Mouse (Mus musculus) kidney, embryonic 14.5 days (tissue): ENCODE data around the gene Hmga1. TPM values are rescaled to one million over a fixed set of nuclear protein-coding genes. Genes with fewer than 3 reads are reported as not detected.

Experiments
- ATAC-seq: fragments of 200-750 bp; cut with Nextera tagmentation; 2 replicates; pipeline ENCODE4 v1.8.0; 2017; ENCODE audit warnings: moderate number of reproducible peaks, mild to moderate bottlenecking, moderate TSS enrichment, moderate library complexity; ENCODE audit not compliant: low FRiP score, low TSS enrichment
- H3K27ac ChIP-seq: fragments of 300-500 bp; sonication (generic); 2 replicates; pipeline ENCODE4 v1.5.1; 2014; ENCODE audit warnings: low read depth, mild to moderate bottlenecking, low read length, moderate library complexity, mixed read lengths
- H3K27me3 ChIP-seq: fragments of 300-500 bp; sonication (generic); 2 replicates; pipeline ENCODE4 v1.6.1; 2014; ENCODE audit warnings: mild to moderate bottlenecking, low read length; ENCODE audit not compliant: control insufficient read depth, insufficient read depth
- H3K36me3 ChIP-seq: fragments of 300-500 bp; sonication (generic); 2 replicates; pipeline ENCODE4 v1.6.1; 2014; ENCODE audit warnings: low read length, mixed read lengths; ENCODE audit not compliant: control insufficient read depth, insufficient read depth
- H3K4me1 ChIP-seq: fragments of 300-500 bp; sonication (generic); 2 replicates; pipeline ENCODE4 v1.6.1; 2014; ENCODE audit warnings: low read length, mixed read lengths; ENCODE audit not compliant: control insufficient read depth, insufficient read depth
- H3K4me2 ChIP-seq: fragments of 300-500 bp; sonication (generic); replicated peaks from 2 replicates; pipeline ENCODE4 v1.6.1; 2014; ENCODE audit warnings: low read depth, mild to moderate bottlenecking, low read length
- H3K4me3 ChIP-seq: fragments of 300-500 bp; sonication (generic); 2 replicates; pipeline ENCODE4 v1.5.1; 2014; ENCODE audit warnings: mild to moderate bottlenecking, low read length
- H3K9ac ChIP-seq: fragments of 300-500 bp; sonication (generic); 2 replicates; pipeline ENCODE4 v1.6.1; 2014; ENCODE audit warnings: low read depth, mild to moderate bottlenecking, low read length, moderate library complexity
- H3K9me3 ChIP-seq: fragments of 300-500 bp; sonication (generic); 2 replicates; pipeline ENCODE4 v1.6.1; 2016; ENCODE audit warnings: low read length; ENCODE audit not compliant: control insufficient read depth
- WGBS: fragments of 180-500 bp; shearing (Covaris S2); extraction: QIAGEN DNeasy Blood & Tissue Kit; methylation state at CpG from one replicate; pipeline ENCODE4 v1.1.7; 2014; 5-methylcytosine and 5-hydroxymethylcytosine counted together
- polyA plus RNA-seq: library from polyadenylated mRNA; unstranded; fragments of >200 nt; fragmentation: Nextera tagmentation; extraction: Ambion mirVana; gene quantifications from 2 replicates; pipeline ENCODE4 v1.2.1, GENCODE M21; 2014

Gene Hmga1
- polyA plus RNA-seq, 1 experiment from 2014 or later = 355 TPM

GRCm38 (mm10) chr17:27523121-27523520, 33.2 kb upstream of the Hmga1 start:
- Histone ChIP-seq H3K4me3 (no peak overlapping the region), H3K9ac (no peak overlapping the region), H3K36me3 (no peaks in the 10 kb centered on the region), H3K27ac (no peak overlapping the region), H3K4me1 (no peaks in the 10 kb centered on the region), H3K9me3 (0 out of 2 replicates have a peak, but pooled peaks cover 5% of the 10 kb centered on the region), H3K27me3 (peaks cover 14% of the 10 kb centered on the region), H3K4me2 (no peak overlapping the region)
- no peak for ATAC-seq
- WGBS = 57% methylated on average over 7 of the region's 7 CpGs

DNA sequence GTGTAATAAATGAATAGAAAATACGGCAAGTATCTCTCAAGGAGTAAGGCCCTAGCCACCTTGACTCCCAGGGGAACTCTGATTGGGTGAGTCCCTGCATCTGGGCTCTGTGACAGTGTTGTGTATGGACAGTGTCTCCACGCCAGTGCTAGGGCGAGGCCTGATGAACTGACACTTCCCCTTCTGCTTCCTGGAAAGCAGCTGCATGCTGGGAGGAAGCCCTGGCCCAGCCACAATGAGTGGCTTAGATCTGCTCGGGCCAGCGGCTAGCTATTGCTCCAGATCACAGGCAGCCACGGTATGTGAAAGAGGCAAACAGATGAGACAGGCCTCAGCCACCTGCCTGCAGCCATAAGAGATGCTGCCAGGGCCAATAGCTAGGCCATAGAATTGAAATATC, 29.1 kb upstream of the Hmga1 start:
- ATAC-seq = no peak
- no peak overlapping the region for H3K27ac ChIP-seq
- H3K9me3 ChIP-seq = 0 out of 2 replicates have a peak, but pooled peaks cover 5% of the 10 kb centered on the region
- WGBS = 77% methylated on average over 6 of the region's 6 CpGs
- H3K4me3 ChIP-seq = no peak overlapping the region
- no peaks in the 10 kb centered on the region for H3K27me3 ChIP-seq
- no peaks in the 10 kb centered on the region for H3K36me3 ChIP-seq
- H3K4me1 ChIP-seq = no peaks in the 10 kb centered on the region
- H3K4me2 ChIP-seq = no peak overlapping the region
- no peak overlapping the region for H3K9ac ChIP-seq

DNA sequence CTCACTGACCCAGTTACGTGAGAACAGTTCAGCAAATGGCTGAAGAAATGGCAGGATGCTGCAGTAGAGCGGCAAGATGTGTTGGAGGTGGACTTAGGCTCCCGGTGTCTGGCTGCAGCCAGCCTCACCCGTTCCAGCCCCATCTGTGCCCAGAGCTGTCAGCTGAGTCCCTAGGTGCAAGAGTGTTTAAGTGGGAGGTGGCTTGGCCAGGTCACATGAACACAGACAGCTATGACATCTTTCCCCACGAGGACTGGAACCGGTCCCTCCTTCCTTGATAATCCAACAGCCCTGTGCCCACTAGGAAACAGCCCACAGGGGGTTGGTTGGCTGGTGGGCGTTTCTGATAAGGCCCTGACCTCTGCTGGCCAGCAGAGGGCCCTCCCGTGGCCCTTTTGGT, 28.3 kb upstream of the Hmga1 start:
- H3K9me3 ChIP-seq = 0 out of 2 replicates have a peak, but pooled peaks cover 5% of the 10 kb centered on the region
- WGBS = 25% methylated on average over 8 of the region's 8 CpGs
- H3K36me3 ChIP-seq = no peaks in the 10 kb centered on the region
- no peak overlapping the region for H3K9ac ChIP-seq
- no peak overlapping the region for H3K4me2 ChIP-seq
- no peaks in the 10 kb centered on the region for H3K27me3 ChIP-seq
- no peak for ATAC-seq
- no peaks in the 10 kb centered on the region for H3K4me1 ChIP-seq
- no peak overlapping the region for H3K27ac ChIP-seq
- H3K4me3 ChIP-seq = no peak overlapping the region

- Histone ChIP-seq H3K4me3 (no peak overlapping the region), H3K36me3 (no peaks in the 10 kb centered on the region), H3K27ac (no peak overlapping the region), H3K4me1 (no peaks in the 10 kb centered on the region), H3K9me3 (0 out of 2 replicates have a peak, but pooled peaks cover 5% of the 10 kb centered on the region), H3K9ac (no peak overlapping the region), H3K4me2 (no peak overlapping the region), H3K27me3 (no peaks in the 10 kb centered on the region)
- no peak for ATAC-seq
- 61% methylated on average over 5 of the region's 5 CpGs for WGBS
These were observed 27.5 kb upstream of the Hmga1 start for GRCm38 (mm10) chr17:27528767-27529166.

DNA sequence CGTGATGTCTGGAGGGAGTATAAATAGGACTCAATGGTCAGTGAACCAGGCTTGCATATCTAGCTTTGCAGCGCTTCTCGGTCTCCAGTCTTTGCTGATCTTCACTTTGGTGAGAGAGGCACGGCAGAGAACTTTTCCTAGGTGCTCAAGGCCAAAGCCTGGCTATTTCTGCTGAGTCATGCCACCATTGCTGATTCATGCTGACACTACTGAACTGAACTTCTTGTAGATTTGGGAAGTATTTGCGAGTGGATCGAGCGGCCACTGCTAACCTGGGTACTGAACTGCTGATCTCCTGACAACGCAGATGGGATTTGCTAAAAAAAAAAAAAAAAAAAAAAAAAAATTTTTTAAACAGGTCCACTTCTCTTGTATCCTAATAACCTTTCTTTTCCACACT, 24.2 kb upstream of the Hmga1 start:
- no peaks in the 10 kb centered on the region for H3K27me3 ChIP-seq
- no peak overlapping the region for H3K9ac ChIP-seq
- H3K4me1 ChIP-seq = no peaks in the 10 kb centered on the region
- no peak overlapping the region for H3K27ac ChIP-seq
- no peak overlapping the region for H3K4me2 ChIP-seq
- no peaks in the 10 kb centered on the region for H3K9me3 ChIP-seq
- no peak for ATAC-seq
- H3K4me3 ChIP-seq = no peak overlapping the region
- 86% methylated on average over 8 of the region's 8 CpGs for WGBS
- H3K36me3 ChIP-seq = no peaks in the 10 kb centered on the region

GRCm38 (mm10) chr17:27533354-27533753, 22.9 kb upstream of the Hmga1 start:
- H3K27ac ChIP-seq = no peak overlapping the region
- H3K4me3 ChIP-seq = no peak overlapping the region
- 89% methylated on average over 3 of the region's 3 CpGs for WGBS
- no peaks in the 10 kb centered on the region for H3K4me1 ChIP-seq
- no peaks in the 10 kb centered on the region for H3K27me3 ChIP-seq
- H3K9ac ChIP-seq = no peak overlapping the region
- no peak overlapping the region for H3K4me2 ChIP-seq
- H3K9me3 ChIP-seq = no peaks in the 10 kb centered on the region
- no peak for ATAC-seq
- H3K36me3 ChIP-seq = no peaks in the 10 kb centered on the region

DNA sequence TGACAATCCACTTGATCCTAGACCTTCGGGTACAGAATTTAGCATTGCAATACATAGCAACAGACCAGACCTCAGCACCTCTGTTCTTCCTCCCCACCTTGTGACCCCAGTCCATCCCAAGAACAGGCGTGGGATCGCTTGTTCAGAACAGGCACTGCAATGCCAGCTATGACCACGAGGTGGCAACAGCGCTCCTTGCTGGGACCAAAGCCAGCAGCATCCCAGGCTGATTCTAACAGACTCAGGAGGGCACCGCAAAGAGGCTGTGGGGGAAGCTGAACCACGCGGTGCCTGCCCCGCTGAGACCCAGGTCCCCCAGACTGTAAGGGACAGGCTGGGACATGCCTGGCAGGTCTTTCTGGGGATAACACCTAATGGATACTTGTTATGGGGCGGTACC, 21.6 kb upstream of the Hmga1 start:
- no peak overlapping the region for H3K4me2 ChIP-seq
- H3K27me3 ChIP-seq = no peaks in the 10 kb centered on the region
- H3K27ac ChIP-seq = no peak overlapping the region
- ATAC-seq = peak; percentile 68
- no peaks in the 10 kb centered on the region for H3K36me3 ChIP-seq
- no peak overlapping the region for H3K4me3 ChIP-seq
- H3K9me3 ChIP-seq = no peaks in the 10 kb centered on the region
- no peak overlapping the region for H3K9ac ChIP-seq
- WGBS = 4% methylated on average over 10 of the region's 10 CpGs
- no peaks in the 10 kb centered on the region for H3K4me1 ChIP-seq

DNA sequence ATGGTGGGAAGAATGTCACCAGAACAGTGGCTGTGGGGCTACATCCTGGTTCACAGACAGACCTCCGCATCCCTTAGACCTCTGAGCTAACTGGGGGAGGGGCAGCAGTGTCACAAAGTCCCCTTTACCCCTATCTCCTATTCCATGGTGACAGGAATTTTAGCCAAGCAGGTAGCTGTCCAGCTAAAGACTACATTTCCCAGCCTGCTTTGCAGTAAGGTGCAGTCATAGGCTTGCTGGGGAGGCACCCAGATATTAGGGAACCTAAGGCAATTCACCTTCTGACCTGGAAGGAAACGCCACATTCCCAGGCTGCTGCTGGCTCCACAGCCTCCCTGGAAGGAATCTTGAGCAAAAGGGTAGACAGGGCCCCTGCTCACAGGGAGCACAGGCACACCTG, 15.0 kb upstream of the Hmga1 start:
- no peak for ATAC-seq
- no peaks in the 10 kb centered on the region for H3K9me3 ChIP-seq
- H3K4me2 ChIP-seq = no peak overlapping the region
- no peak overlapping the region for H3K27ac ChIP-seq
- no peak overlapping the region for H3K9ac ChIP-seq
- H3K36me3 ChIP-seq = no peaks in the 10 kb centered on the region
- H3K27me3 ChIP-seq = no peaks in the 10 kb centered on the region
- 55% methylated on average over 2 of the region's 2 CpGs for WGBS
- H3K4me3 ChIP-seq = no peak overlapping the region
- no peaks in the 10 kb centered on the region for H3K4me1 ChIP-seq

DNA sequence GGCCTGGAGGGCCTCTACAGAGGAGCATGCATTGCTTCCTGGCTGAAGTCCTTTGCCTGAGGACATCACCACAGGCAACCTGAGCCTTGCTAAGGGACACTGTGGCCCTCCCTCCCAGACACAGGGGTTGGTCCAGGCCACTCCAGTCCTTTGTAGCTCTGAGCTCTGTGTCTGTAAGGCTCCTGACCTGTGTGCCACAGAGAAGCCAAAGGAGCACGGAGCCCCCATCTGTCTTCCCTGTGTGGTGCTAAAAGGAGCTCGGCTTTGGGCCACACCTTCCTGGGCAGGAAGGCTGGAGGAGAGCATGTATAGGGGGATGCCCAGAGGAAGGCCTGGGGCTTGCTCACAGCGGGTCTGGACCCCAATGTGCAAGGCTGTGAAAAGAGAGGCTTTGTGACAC, 14.3 kb upstream of the Hmga1 start:
- H3K4me2 ChIP-seq = no peak overlapping the region
- ATAC-seq = no peak
- 69% methylated on average over 3 of the region's 3 CpGs for WGBS
- no peak overlapping the region for H3K9ac ChIP-seq
- H3K4me1 ChIP-seq = no peaks in the 10 kb centered on the region
- no peak overlapping the region for H3K27ac ChIP-seq
- no peak overlapping the region for H3K4me3 ChIP-seq
- no peaks in the 10 kb centered on the region for H3K36me3 ChIP-seq
- no peaks in the 10 kb centered on the region for H3K27me3 ChIP-seq
- no peaks in the 10 kb centered on the region for H3K9me3 ChIP-seq
